Mouse (Mus musculus): ENCODE results near the gene Stk4.
"Not testable (repeated sequence)": the region's sequence is repeated elsewhere in the genome, so short reads cannot be mapped to it uniquely, and the experiment has no call there.

Stk4 gene

GRCm38 (mm10) chr2:164070142-164070764 is at the start of gene Stk4:
Stk4 (plus strand) TSS chr2:164070322.
- peak; percentile 19 for DNase-seq (ENCODE audit: low spot score)

GRCm38 (mm10) chr2:164022104-164022503 is 48.0 kb upstream of the Stk4 start:
- no peak for DNase-seq (ENCODE audit: low spot score)

- no peak for DNase-seq (ENCODE audit: low spot score)
These were observed 45.0 kb upstream of the Stk4 start, which contains the start of gene Pabpc1l for GRCm38 (mm10) chr2:164025150-164025549. Pabpc1l (plus strand) TSS chr2:164025450.

- no peak for DNase-seq (ENCODE audit: low spot score)
These were observed 39.0 kb upstream of the Stk4 start for GRCm38 (mm10) chr2:164031147-164031546.

DNA sequence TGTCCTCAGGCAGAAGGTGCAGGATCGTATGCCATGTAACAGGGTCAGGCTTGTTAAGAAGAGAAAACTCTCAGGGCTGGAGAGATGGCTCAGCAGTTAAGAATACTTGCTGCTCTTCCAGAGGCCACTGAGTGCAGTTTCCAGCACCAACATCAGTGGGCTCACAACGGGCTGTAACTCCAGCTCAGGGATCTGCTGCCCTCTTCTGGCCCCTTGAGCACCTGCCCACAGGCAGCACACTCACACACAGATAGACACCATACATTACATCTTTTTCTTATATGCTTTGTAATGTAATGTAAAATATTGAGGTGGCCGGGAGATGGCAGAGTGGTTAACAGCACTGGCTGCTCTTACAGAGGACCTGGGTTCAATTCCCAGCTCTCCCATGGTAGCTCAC is 37.1 kb upstream of the Stk4 start:
- no peak for DNase-seq (ENCODE audit: low spot score)

GRCm38 (mm10) chr2:164036520-164037019 is 33.6 kb upstream of the Stk4 start:
- no peak for DNase-seq (ENCODE audit: low spot score)

DNA sequence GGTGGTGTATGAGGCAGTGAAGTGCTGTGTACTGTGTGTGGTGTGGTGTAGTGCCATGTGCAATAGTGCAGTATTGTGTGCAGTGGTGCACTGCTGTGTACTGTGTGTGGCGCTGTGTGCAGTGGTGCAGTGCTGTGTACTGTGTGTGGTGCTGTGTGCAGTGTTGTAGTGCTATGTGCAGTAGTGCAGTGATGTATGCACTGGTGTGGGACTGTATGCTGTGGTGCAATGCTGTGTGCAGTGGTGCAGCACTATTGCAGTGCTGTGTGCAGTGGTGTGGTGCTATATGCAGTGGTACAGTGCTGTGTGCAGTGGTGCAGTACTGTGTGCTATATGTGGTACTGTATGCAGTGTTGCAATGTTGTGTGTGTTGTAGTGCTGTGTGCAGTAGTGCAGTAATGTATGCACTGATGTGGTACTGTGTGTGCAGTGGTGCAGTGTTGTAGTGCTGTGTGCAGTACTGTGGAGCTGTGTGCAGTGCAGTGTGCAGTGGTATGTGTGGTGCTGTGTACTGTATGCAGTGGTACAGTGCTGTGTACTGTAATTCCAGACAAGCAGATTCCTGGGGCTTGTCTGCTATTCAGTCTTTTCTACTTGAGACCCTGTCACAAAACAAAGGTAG is 31.6 kb upstream of the Stk4 start:
- DNase-seq (ENCODE audit: low spot score), result no peak

GRCm38 (mm10) chr2:164040949-164041348 is 29.2 kb upstream of the Stk4 start:
- DNase-seq (ENCODE audit: low spot score), result no peak

GRCm38 (mm10) chr2:164041523-164041922 is 28.6 kb upstream of the Stk4 start:
- no peak for DNase-seq (ENCODE audit: low spot score)

GRCm38 (mm10) chr2:164047197-164047690 is 22.9 kb upstream of the Stk4 start:
- DNase-seq (ENCODE audit: low spot score), result no peak

- DNase-seq (ENCODE audit: low spot score), result no peak
These were observed 16.4 kb upstream of the Stk4 start for GRCm38 (mm10) chr2:164053767-164054166.

DNA sequence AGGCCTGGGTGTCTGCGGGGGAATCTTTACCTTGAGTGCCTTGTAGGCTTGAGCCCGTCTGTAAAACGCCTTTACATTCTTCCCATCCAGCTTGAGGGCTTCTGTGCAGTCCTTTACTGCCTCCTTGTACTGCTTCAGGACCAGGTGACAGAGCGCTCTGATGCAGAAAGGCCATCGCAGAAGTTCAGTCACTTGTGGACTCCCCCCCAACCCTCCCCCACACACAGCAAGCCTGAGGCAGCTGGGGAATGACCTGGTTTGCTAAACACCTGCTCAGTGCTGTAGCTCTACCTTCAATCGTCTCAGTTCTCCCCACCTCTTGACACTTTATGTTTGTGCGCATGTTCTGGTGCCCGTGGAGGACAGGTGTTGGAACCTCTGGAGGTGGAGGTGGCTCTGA is 15.5 kb upstream of the Stk4 start:
- DNase-seq (ENCODE audit: low spot score), result no peak

DNA sequence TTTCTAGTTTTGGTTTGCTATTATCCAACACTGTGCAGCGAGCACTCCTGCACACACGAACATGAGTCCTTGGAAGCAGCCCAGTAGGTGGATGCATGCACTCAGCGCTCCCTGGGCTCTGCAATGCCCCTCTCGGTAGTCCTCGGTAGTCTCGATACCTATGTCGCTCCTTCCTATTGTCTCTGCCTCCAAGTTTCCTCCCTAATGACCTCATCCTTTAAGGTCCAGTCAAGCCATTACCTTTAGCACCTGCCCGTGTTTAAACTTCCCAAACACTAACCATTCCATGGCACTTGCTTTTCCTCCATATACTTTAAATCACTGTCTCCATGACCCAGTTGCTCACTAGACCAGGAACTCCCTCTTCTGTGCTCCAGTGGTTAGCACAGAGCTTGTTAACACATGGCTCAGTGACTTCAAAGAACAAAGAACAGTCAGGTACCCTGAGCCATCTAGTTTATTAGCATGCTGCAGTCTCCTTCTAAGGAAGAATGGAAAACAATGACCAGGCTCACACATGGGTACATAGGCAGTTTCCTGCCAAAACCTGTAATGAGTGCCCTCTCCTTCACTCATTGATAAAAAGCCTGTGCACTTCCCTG is 10.4 kb upstream of the Stk4 start:
- no peak for DNase-seq (ENCODE audit: low spot score)

- peak; percentile 95 for DNase-seq (ENCODE audit: low spot score)
These were observed 779 bp downstream of the Stk4 start, which contains the start of gene Tomm34 for GRCm38 (mm10) chr2:164070765-164071436. Tomm34 (minus strand) TSS chr2:164071169.

DNA sequence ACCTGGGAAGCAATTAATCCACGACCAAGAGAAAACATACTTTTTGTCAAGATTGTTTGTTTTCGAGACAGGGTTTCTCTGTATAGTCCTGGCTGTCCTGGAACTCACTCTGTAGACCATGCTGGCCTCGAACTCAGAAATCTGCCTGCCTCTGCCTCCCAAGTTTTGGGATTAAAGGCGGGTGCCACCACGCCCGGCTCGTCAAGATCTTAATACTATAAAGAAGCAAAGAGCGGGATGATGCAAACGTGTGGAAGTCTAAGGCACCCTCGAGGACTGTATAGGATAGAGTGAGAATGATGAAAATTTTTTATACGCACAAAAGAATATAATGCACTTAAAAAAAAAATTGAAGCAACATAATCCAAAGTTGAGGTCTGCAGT is 1.3 kb downstream of the Stk4 start:
- not testable (repeated sequence) for DNase-seq (ENCODE audit: low spot score)

- no peak for DNase-seq (ENCODE audit: low spot score)
These were observed 2.0 kb downstream of the Stk4 start for GRCm38 (mm10) chr2:164072109-164072508.

- no peak for DNase-seq (ENCODE audit: low spot score)
These were observed 3.0 kb downstream of the Stk4 start for GRCm38 (mm10) chr2:164073120-164073519.

DNA sequence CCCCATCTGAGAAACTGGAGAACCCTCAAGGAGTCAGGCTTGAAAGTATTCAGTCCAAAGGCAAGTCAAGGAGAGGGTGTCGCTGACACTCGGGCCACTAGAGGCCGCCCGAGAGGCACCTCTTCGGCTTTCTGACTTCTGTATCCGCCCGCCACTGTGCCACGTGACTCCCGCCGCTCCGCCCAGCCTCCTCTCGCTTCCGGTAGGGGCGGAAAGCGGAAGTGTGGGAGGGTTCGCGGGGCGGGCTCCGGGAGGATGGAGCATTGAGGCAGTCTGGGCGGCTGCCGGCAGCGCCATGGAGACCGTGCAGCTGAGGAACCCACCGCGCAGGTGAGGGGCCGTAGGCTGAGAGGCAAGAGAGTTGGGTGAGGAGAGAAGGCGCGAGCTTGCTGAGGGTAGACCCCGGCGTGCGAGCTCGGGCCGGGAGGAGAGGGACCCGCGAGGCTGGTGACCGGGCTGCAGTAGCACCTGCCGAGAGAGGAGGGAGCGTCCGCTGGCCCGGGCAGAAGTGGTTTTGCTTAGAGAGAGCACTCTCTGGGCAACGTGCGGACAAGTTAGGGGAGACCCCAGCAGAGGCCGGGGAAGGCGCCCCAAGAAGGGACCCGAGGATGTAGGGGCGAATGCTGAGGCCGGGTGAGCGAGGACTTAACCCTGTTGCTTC is 3.9 kb downstream of the Stk4 start:
- DNase-seq (ENCODE audit: low spot score), result peak; percentile 97

DNA sequence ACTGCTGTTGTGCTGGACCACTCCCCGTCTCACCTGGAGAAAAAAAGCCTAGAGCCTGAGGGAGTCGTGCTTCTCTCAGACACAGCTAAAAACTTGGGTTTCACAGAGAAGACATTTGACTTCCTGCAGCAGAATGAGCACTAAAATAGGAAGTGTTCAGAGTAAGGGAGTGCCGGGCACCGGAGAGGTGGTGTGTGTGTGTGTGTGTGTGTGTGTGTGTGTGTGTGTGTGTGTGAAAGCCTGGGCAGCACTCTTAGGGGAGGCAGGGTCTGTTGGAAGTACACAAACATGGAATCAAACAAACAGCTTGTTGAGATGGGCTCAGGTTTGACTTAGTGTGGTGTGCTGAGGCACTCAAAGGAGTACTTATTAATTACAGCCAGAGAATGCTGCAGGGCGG is 5.0 kb downstream of the Stk4 start:
- no peak for DNase-seq (ENCODE audit: low spot score)

DNA sequence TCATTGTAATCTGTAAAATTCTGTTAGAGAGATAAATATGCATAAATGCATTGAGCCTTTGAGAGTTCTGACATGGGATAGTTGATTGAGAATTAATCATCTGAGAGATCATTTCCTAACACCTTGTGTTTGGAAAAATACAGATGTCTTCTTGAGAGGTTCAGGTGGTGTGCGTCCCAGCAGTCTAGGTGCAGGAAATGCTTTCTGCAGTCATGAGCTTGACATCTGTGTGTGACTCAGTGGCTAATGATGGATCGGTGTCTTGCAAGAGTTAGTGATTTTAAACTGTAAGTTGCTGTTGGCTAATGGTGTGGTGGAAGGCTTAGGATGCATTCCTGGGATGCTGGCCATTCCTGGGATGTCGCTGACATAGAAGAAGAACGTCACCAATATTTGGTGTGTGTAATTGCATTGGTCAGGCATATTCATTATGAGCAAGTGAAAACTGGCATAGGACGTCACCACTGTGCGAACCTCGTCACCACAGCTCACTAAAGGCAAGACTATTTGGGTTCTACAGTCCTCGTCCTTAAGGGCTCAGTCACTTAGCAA is 6.8 kb downstream of the Stk4 start:
- no peak for DNase-seq (ENCODE audit: low spot score)

DNA sequence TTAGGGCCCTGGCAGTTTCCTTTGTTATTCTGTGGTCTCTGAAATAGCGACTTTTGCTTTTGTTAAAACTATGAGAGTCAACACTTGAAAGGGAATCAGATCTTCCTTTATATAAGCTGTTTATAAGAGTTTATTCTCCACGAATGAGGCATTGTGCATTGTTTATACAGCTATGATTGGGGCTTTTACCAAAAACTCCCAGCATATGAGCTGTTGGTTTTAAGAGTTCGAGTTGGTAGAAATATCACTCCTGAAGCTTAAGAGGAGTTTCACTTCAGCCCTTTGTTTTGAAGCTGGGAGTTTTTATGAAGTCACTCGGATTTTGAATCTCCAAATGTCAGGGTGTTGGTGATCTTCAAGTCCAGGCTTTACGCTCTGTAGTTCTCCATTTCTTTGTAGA is 7.8 kb downstream of the Stk4 start:
- no peak for DNase-seq (ENCODE audit: low spot score)

- no peak for DNase-seq (ENCODE audit: low spot score)
These were observed 9.4 kb downstream of the Stk4 start for GRCm38 (mm10) chr2:164079488-164079887.

Data from ovary, postnatal 14 days (tissue).